Mouse (Mus musculus) cortical plate, adult 2 months (tissue): Measurements from ENCODE around the gene Rpl13.

Experiments used
- CTCF ChIP-seq: fragments of 200-500 bp; IDR thresholded peaks from 2 replicates; pipeline ENCODE4 v1.5.1; 2011; ENCODE audit warnings: mild to moderate bottlenecking, control low read depth, low read length; ENCODE audit not compliant: insufficient read depth; ENCODE audit errors: extremely low read depth
- POLR2A ChIP-seq: fragments of 200-500 bp; IDR thresholded peaks from 2 replicates; pipeline ENCODE4 v1.6.1; 2011; ENCODE audit warnings: mild to moderate bottlenecking, low read length, control low read depth; ENCODE audit not compliant: insufficient read depth; ENCODE audit errors: extremely low read depth

DNA sequence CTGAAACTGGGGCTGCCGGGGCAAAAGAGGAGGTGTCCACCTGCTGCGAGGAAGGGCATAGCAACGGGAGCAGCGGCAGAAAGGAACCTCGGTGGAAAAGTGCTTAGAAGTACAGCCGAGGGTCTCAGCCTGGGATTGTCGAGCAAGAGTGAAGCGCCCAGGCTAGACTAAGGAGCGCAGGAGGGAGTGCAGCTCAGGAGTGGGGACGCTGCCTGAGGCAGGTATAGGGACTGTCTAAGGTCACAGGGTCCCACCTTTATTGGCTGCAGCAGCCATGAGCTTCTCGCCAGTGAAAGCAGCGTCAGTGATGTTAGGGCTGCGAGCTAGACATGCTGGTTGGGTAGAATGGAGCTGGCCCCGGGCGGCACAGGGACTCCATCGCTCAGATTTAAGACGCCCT lies 15.6 kb downstream of the Rpl13 start:
- TF ChIP-seq CTCF (no peak), POLR2A (no peak)
